Mouse (Mus musculus) forebrain, embryonic 16.5 days (tissue): Measurements from ENCODE around the gene Lrrc19. TPM values are rescaled to one million over a fixed set of nuclear protein-coding genes. Genes with fewer than 3 reads are reported as not detected.
A peak's percentile ranks its signal among the peaks of the same experiment; 100 is the strongest.

Experiments
- ATAC-seq: fragments of 200-750 bp; cut with Nextera tagmentation; 2 replicates; pipeline ENCODE4 v1.8.0; 2017; ENCODE audit warnings: mild to moderate bottlenecking, moderate library complexity
- H3K27ac ChIP-seq: fragments of 300-500 bp; sonication (generic); 2 replicates; pipeline ENCODE4 v1.5.1; 2014; ENCODE audit warnings: low read length, control low read depth
- H3K27me3 ChIP-seq: fragments of 300-500 bp; sonication (generic); replicated peaks from 2 replicates; pipeline ENCODE4 v1.6.1; 2014; ENCODE audit warnings: low read length; ENCODE audit not compliant: control insufficient read depth, insufficient read depth
- H3K36me3 ChIP-seq: fragments of 300-500 bp; sonication (generic); 2 replicates; pipeline ENCODE4 v1.6.1; 2014; ENCODE audit not compliant: control insufficient read depth, insufficient read depth
- H3K4me1 ChIP-seq: fragments of 300-500 bp; sonication (generic); replicated peaks from 2 replicates; pipeline ENCODE4 v1.6.1; 2014; ENCODE audit warnings: low read length; ENCODE audit not compliant: control insufficient read depth, insufficient read depth
- H3K4me2 ChIP-seq: fragments of 300-500 bp; sonication (generic); 2 replicates; pipeline ENCODE4 v1.6.1; 2014; ENCODE audit warnings: mild to moderate bottlenecking, low read length, control low read depth
- H3K4me3 ChIP-seq: fragments of 300-500 bp; sonication (generic); replicated peaks from 2 replicates; pipeline ENCODE4 v1.5.1; 2014; ENCODE audit warnings: mild to moderate bottlenecking, low read length, control low read depth
- H3K9ac ChIP-seq: fragments of 300-500 bp; sonication (generic); replicated peaks from 2 replicates; pipeline ENCODE4 v1.6.1; 2014; ENCODE audit warnings: low read depth, low read length, control low read depth
- H3K9me3 ChIP-seq: fragments of 300-500 bp; sonication (generic); 2 replicates; pipeline ENCODE4 v1.6.1; 2016; ENCODE audit warnings: low read length; ENCODE audit not compliant: control insufficient read depth
- WGBS: fragments of 180-500 bp; shearing (Covaris S2); extraction: QIAGEN DNeasy Blood & Tissue Kit; methylation state at CpG from one replicate; pipeline ENCODE4 v1.1.7; 2014; 5-methylcytosine and 5-hydroxymethylcytosine counted together
- microRNA counts: library from miRNA; unstranded; fragments of <30 nt; microRNA quantifications from one replicate; lab custom pipeline; 2016
- microRNA-seq: library from miRNA; unstranded; fragments of <30 nt; microRNA quantifications from one replicate; pipeline ENCODE4, GENCODE M21; 2017
- polyA plus RNA-seq: library from polyadenylated mRNA; unstranded; fragments of >200 nt; fragmentation: Nextera tagmentation; extraction: Ambion mirVana; gene quantifications from 2 replicates; pipeline ENCODE4 v1.2.1, GENCODE M21; 2015

The Lrrc19 gene
- polyA plus RNA-seq, 1 experiment from 2014 or later: 0.35 TPM

- no peak for ATAC-seq
- peak overlapping the region; percentile 92 for H3K4me2 ChIP-seq
- no peaks in the 10 kb centered on the region for H3K36me3 ChIP-seq
- peak overlapping the region; percentile 91 for H3K9ac ChIP-seq
- peaks cover 20% of the 10 kb centered on the region for H3K4me1 ChIP-seq
- H3K27me3 ChIP-seq: no peaks in the 10 kb centered on the region
- H3K9me3 ChIP-seq: no peaks in the 10 kb centered on the region
- peak overlapping the region; percentile 100 for H3K4me3 ChIP-seq
- under 1% methylated on average over 32 of the region's 33 CpGs for WGBS
- peak overlapping the region; percentile 94 for H3K27ac ChIP-seq
These were observed 47.4 kb downstream of the Lrrc19 start for GRCm38 (mm10) chr4:94602496-94603030.

GRCm38 (mm10) chr4:94601395-94601794 is 48.5 kb downstream of the Lrrc19 start:
- H3K27me3 ChIP-seq: no peaks in the 10 kb centered on the region
- no peak for ATAC-seq
- 89% methylated on average over 4 of the region's 4 CpGs for WGBS
- H3K4me2 ChIP-seq: peak overlapping the region; percentile 17; the same call in 1 of the 2 replicates
- peaks cover 20% of the 10 kb centered on the region for H3K4me1 ChIP-seq
- no peaks in the 10 kb centered on the region for H3K36me3 ChIP-seq
- no peak overlapping the region for H3K9ac ChIP-seq
- no peaks in the 10 kb centered on the region for H3K9me3 ChIP-seq
- H3K27ac ChIP-seq: no peak overlapping the region
- no peak overlapping the region for H3K4me3 ChIP-seq

GRCm38 (mm10) chr4:94592709-94593108 is 57.2 kb downstream of the Lrrc19 start:
- Histone ChIP-seq H3K27me3 (no peaks in the 10 kb centered on the region), H3K9me3 (no peaks in the 10 kb centered on the region), H3K9ac (no peak overlapping the region), H3K27ac (no peak overlapping the region), H3K36me3 (no peaks in the 10 kb centered on the region), H3K4me3 (no peak overlapping the region), H3K4me2 (no peak overlapping the region), H3K4me1 (no peaks in the 10 kb centered on the region)
- ATAC-seq: no peak

DNA sequence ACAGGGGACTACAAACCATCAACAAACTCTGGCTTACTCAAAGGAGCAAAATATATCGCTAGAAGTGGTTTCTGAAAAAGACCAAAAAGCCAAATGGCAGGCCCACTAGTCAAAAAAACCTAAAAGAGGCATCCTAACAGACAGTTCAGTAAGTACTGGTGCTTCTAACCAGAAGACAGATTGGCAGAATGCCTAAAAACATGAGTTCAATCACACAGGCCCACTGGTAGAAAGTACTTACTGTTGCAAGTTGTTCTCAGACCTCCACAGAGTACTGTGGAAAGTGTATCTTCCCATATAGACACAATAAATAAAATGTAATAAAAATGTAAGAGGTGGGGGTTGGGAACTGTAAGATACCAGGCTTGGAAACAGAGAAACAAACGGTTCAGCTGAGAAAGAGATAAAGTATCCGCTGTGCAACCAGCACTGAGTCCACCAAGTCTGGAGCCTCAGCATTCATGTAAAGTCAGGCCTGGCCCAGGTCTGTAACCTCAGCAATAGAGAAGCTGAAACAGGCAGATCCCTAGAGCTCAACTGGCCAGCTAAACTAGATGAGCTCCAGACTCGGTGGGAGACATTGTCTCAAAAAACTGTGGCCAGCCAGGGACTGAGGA is 58.1 kb downstream of the Lrrc19 start:
- no peak for ATAC-seq
- Histone ChIP-seq H3K27me3 (no peaks in the 10 kb centered on the region), H3K9ac (no peak overlapping the region), H3K4me3 (no peak overlapping the region), H3K9me3 (no peaks in the 10 kb centered on the region), H3K4me1 (no peaks in the 10 kb centered on the region), H3K36me3 (no peaks in the 10 kb centered on the region), H3K27ac (no peak overlapping the region), H3K4me2 (no peak overlapping the region)
- 85% methylated on average over 4 of the region's 4 CpGs for WGBS

MicroRNAs within 50 kb of the gene (microRNA counts, 519-probe panel; counts per million panel counts)
- 3,001 counts per million, percentile 77 among the panel's probes with 10 or more counts for microRNA mmu-miR-872 (lab: Ali Mortazavi, UCI)

Small RNAs within 50 kb of the gene (microRNA-seq; reads per million reads assigned to microRNA genes)
- gene Mir872: 3,035 reads per million, percentile 86 among the genes with 10 or more reads in this experiment

Other genes with a start within 250 kb of the Lrrc19 start
- not detected in 2 replicates for gene Gm10306, start 93.6 kb downstream of the Lrrc19 start, polyA plus RNA-seq
- gene Caap1, start 93.3 kb downstream of the Lrrc19 start, polyA plus RNA-seq: 18.7 and 21.8 TPM in 2 replicates
- 80.3 and 84.1 TPM in 2 replicates for gene Plaa, start 46.9 kb downstream of the Lrrc19 start, polyA plus RNA-seq
- 26.2 and 26.8 TPM in 2 replicates for gene Ift74, start 35.7 kb downstream of the Lrrc19 start, polyA plus RNA-seq
- 9.7 and 10.4 TPM in 2 replicates for gene Tek, start 89.1 kb upstream of the Lrrc19 start, polyA plus RNA-seq